Mouse (Mus musculus) brain, adult 2 months (tissue): ENCODE measurements at regions not wholly inside any gene's neighbourhood (a gene's known extent, or its start where the extent isn't known, plus 50 kb on each side); places are given as distances from the start of the nearest gene placed in this dataset.

Experiments
- DNase-seq: peaks from one replicate; pipeline ENCODE4 v3.0.0; 2011; ENCODE audit warnings: low read depth, low spot score

GRCm38 (mm10) chr11:14769008-14769407, 169.9 kb downstream of the Pom121l12 start:
- no peak for DNase-seq

- DNase-seq = peak; percentile 8
Measured at GRCm38 (mm10) chr11:14769448-14770357, 170.6 kb downstream of the Pom121l12 start.

- no peak for DNase-seq
Measured at GRCm38 (mm10) chr11:14798314-14798713, 199.2 kb downstream of the Pom121l12 start.

GRCm38 (mm10) chr11:14799227-14799626, 200.2 kb downstream of the Pom121l12 start:
- DNase-seq = peak; percentile 6

GRCm38 (mm10) chr11:14818936-14819335, 219.9 kb downstream of the Pom121l12 start:
- DNase-seq = peak; percentile 62
